Mouse (Mus musculus) stomach, postnatal 0 days (tissue): ENCODE data around the gene Rasa4.
A peak's percentile ranks its signal among the peaks of the same experiment; 100 is the strongest.

Source experiments
- CTCF ChIP-seq: IDR thresholded peaks from 2 replicates; pipeline ENCODE4 v1.5.1; 2016; ENCODE audit warnings: antibody characterized with exemption, low read depth, mild to moderate bottlenecking, moderate library complexity
- EP300 ChIP-seq: optimal IDR thresholded peaks from 2 replicates; pipeline ENCODE3; 2016; ENCODE audit warnings: antibody characterized with exemption

DNA sequence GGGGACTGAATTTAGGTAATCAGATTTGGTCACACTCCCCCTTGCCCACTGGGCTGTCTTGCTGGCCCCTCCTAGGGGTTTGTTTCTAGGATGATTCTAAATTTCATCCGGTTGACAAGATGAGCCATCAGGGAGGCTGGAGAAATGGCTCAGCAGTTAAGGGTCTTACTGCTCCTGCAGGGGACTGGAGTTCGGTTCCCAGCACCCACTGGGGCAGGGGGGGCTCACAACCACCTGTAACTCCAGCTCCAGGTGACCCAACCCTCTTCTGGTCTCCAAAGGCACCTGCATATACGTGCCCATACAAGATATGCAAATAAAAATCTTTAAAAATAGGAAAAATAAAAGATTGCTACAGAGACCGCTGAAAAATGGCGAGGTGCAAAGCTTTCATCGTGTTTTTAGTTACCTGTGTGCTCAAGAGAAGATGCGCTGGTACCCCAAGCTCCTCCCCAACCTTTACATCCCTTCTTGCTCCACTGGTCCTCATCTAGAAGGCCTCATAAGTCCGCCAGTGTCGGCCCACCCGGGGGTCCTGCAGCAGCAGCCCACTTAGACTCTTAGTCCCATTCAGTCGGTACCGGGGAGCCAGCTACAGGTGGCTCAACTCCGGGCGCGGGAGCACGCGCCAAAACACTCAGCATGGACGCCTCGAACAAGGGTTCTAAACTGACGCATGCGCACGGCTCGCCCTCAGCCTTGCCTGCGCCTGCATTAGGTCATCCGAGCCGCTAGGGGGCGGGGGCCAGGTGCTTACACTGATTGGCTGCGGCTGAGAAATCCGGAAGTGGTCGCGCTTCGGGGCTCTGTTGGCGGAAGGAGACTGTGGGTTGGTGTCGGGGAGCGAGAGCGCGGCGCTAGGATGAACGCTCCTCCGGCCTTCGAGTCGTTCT is 32.4 kb downstream of the Rasa4 start, which contains the start of gene Polr2j:
- TF ChIP-seq CTCF (peak; percentile 99), EP300 (peak; percentile 60)
